Mouse (Mus musculus) spleen, adult 18-20 months (tissue): ENCODE measurements around the gene Zbtb34.

Experiments used
- DNase-seq, 2 experiments: peaks; one replicate each; pipeline ENCODE4 v3.0.0; 2022; ENCODE audit warnings: mixed read lengths in 2 of 2

Gene Zbtb34

GRCm38 (mm10) chr2:33399091-33399490, 32.0 kb downstream of the Zbtb34 start:
- DNase-seq = no peak

GRCm38 (mm10) chr2:33397036-33397435, 34.1 kb downstream of the Zbtb34 start:
- no peak for DNase-seq

GRCm38 (mm10) chr2:33395053-33395452, 36.1 kb downstream of the Zbtb34 start:
- DNase-seq = no peak

GRCm38 (mm10) chr2:33393951-33394635, 37.0 kb downstream of the Zbtb34 start:
- DNase-seq = no peak

DNA sequence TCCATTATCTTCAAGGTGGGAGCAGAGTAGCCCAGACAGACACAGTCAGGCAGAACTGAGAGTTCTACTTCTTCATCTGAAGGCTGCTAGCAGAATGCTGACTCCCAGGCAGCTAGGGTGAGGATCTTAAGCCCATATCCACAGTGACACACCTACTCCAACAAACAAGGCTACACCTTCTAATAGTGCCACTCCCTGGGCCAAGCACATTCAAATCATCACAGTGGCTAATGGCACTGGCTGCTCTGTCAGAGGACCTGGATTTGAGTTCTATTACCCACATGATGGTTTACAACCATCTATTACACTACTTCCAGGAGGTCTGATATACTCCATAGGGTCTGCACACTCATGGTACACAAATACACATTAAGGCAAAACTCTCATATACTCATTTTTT, 38.1 kb downstream of the Zbtb34 start:
- no peak for DNase-seq

DNA sequence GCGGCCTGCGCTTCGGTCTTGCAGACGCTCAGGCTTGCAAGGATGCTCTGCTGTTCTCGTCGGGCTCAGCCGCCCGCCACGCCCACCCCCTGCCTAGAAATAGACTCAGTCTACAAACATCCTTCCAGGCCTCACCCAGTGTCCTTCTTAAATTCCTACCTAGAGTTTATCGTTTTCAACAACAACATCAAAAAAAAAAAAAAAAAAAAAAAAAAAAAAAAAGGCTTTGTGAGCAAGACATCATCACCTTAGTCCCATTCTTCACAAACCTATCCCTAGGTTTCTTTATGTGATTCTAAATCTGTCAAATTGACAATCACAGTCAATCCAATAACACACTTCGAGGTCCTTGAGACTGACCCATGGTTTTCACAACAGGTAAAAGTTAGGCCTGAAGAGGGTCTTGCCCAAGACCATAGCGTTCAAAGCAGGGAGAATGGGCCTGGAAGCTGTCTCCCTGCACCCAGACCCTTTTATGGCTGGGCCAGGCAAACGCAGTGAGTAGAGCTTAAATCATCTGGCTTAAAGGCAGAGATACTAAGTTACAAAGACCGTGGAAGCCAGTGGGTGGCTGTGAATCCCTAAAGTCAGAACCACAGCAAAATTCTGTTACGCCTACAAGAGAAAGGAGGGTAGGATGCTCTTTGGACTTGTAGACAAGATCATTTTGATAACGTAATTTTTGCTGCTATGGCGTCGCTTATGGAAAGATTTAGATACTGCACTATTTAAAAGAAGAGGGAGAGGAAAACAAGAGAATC, 59.3 kb downstream of the Zbtb34 start:
- no peak for DNase-seq

- peak; percentile 92 to 93 for DNase-seq
These were observed 60.1 kb downstream of the Zbtb34 start, which contains the start of gene Ralgps1 for GRCm38 (mm10) chr2:33370777-33371647. TSS of gene Ralgps1 (minus strand) at chr2:33371486.

- no peak for DNase-seq
These were observed 60.8 kb downstream of the Zbtb34 start for GRCm38 (mm10) chr2:33370276-33370776.

GRCm38 (mm10) chr2:33369453-33369852, 61.7 kb downstream of the Zbtb34 start:
- DNase-seq = no peak

DNA sequence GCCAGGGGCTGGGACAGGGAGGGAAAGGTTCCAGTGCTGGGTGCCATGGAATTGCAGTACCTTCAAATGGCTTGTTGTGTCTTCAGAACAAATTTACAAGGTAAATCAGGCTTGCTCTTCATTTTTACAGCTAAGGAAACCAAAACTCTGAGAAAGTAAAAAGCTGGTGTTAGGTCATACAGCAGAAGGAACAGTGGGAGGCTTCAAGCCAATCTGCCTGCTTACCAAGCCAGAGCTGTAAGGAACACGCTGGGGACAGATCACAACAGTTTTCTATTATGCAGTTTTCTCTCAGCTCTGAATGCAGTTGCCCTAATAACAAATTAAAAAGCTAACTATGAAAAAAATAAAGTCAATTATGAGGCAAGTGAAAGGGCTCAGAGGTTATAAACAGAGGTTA, 62.6 kb downstream of the Zbtb34 start:
- DNase-seq = no peak

DNA sequence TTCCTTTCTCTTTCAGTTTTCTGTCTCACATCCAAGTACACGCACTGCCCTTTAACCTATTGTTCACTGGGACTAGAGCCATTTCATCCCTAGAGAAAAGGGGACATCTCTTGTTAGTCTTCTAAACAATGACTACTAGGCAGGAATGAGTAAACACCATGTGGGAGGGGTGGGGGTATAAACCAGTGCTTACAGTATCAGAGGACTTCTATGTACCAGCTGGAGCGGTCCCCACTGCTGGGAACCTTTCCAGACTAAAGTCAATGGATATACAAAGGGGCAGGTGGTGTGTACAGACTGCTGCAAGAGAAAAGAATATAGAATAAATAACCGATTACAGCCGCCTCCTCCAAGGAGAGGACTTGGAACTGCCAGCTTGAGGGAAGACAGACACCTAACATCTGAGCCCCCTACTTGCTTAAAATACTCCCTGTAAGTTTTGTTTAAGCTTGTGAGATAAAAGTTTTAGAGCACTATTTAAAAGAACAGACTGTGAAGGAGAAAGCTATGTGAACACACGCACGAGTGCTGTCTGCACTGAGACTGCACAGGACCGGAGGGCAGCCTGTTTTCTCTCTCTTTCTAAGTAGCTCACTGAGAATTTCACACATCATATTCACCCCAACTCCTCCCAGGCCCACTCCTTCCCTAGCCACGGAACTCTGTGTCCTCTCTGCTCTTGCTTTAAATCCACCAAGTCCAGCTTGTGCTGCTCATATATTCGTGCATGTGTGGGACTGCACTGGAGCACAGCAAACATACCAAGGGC, 65.2 kb downstream of the Zbtb34 start:
- DNase-seq = no peak

GRCm38 (mm10) chr2:33364656-33365055, 66.5 kb downstream of the Zbtb34 start:
- no peak for DNase-seq

DNA sequence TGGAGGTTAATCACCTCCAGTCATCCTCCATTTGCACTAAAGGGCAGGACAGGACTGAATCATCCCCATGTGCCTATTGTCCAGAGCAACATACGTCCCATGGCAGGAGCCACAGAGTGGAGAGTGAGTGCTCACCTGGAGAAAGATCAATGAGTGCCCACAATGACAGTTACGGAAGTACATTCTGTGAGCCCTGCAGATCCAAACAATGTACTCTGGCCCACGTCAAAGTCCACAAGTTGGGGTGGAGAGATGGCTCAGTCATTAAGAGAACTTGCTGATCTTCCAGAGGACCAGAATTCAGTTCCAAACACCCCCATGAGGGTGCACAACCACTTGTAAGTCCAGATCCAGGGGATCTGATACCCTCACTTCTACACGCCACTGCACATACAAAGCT, 67.2 kb downstream of the Zbtb34 start:
- DNase-seq = no peak

DNA sequence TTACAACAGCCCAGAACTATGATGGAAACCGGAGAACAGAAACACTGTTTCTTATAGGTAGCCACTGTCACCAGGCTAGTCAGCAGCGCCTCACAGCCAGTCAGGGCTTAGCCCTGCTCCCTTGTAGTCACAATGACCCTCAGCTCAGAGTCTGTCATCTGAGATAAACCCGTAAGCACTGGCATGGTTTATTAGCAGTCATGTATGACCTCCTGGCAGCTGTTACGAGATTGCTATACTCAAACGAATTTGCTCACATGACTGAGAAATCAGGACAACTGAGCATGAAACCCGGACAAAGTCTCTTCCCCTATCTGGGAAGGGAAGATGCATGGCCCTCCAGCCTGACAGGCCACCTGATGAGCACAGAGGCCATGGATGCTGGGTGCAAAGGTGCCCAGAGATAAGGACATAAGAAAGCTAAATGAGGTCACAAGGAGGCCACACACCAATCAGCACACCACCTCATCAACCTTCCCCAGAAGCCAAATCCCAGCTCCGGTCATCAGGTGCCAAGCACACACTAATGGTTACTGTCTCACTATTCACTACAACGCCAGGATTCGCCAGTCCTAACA, 69.9 kb downstream of the Zbtb34 start:
- no peak for DNase-seq

GRCm38 (mm10) chr2:33360564-33360963, 70.6 kb downstream of the Zbtb34 start:
- no peak for DNase-seq

DNA sequence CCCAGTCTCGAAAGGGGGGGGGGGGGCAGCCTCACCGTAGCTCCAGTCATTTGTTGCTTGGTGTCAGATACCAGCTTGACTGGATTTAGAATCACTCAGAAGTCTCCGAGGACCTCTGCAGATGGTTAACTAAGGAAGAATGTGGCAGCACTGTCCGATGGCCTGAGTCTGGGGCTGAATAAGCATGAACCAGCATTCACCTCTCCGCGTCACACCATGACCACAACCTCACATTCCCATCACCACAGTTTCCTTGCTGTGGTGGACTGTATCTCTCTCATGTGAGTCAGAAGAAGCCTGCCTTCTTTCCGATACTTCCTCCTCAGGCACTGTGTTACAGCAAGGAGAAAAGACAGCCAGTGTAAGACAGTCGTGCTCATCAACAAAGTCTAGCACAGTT, 71.9 kb downstream of the Zbtb34 start:
- DNase-seq = no peak

- DNase-seq = no peak
These were observed 73.8 kb downstream of the Zbtb34 start for GRCm38 (mm10) chr2:33357250-33357838.
